Mouse (Mus musculus): Measurements from ENCODE around the gene Pcp4. TPM values are rescaled to one million over a fixed set of nuclear protein-coding genes. Genes with fewer than 3 reads are reported as not detected.
"Not testable (repeated sequence)": the region's sequence is repeated elsewhere in the genome, so short reads cannot be mapped to it uniquely, and the experiment has no call there.

Pcp4 gene
- 100 to 1,000 TPM; 226 to 264 TPM for total RNA-seq (2021)
- long read RNA-seq, transcript Pcp4-201 (3 exons, 641 nt), result major isoform, 178 of 185 reads
- long read RNA-seq, partial matches to known transcripts, result 4 of 185 reads
- long read RNA-seq, other reads (novel, unspliced or antisense), result 3 of 185 reads

DNA sequence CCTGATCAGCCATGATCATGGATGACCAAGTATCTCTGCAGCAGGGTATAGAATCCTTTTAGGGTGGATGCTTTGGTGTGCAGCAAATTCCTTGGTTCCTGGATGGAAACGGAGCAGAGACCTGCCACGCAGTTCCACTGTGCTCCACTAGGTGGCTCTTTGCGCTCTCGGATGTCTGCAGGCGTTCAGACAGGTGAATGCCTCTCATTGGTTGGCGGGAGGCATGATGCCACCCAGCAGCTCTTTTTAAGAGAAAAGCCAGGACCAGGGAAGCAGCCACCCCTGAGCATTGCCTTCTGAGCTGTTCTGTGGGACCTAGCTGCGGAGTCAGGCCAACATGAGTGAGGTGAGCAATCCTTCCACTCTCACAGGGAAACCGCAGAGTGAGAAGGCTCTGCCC is at the start of gene Pcp4:
Gene Pcp4 (plus strand): TSS at position 162 of the 400 bp plus-strand sequence.
- peak; percentile 87 to 96 for DNase-seq (ENCODE audit: low spot score in 2 of 2)

GRCm38 (mm10) chr16:96425044-96425443 is 42.4 kb upstream of the Pcp4 start:
- DNase-seq (ENCODE audit: low spot score in 2 of 2), result no peak

- DNase-seq (ENCODE audit: low spot score in 2 of 2), result no peak
Observed at GRCm38 (mm10) chr16:96426671-96427070, 40.7 kb upstream of the Pcp4 start.

DNA sequence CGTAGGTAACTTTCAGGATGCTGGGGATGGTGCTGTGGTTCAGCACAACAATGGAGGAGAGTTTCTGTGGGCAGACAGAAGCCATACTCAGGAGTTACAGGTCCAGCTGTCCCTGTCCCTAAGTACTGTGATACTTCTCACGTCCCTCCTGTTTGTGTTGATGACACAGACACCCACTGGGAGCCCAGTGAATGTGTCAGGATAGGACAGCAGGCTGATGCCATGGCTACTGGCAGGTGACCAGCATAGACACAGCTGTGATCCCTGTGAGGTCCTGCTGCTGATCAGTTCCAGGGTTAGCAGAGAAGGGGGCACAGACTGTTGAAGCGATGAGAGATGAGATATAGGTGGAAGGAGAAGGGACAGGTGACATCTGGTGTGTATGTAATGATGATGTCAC is 38.4 kb upstream of the Pcp4 start:
- DNase-seq (ENCODE audit: low spot score in 2 of 2), result no peak

- DNase-seq (ENCODE audit: low spot score in 2 of 2), result no peak
Observed at GRCm38 (mm10) chr16:96433266-96433665, 34.1 kb upstream of the Pcp4 start.

DNA sequence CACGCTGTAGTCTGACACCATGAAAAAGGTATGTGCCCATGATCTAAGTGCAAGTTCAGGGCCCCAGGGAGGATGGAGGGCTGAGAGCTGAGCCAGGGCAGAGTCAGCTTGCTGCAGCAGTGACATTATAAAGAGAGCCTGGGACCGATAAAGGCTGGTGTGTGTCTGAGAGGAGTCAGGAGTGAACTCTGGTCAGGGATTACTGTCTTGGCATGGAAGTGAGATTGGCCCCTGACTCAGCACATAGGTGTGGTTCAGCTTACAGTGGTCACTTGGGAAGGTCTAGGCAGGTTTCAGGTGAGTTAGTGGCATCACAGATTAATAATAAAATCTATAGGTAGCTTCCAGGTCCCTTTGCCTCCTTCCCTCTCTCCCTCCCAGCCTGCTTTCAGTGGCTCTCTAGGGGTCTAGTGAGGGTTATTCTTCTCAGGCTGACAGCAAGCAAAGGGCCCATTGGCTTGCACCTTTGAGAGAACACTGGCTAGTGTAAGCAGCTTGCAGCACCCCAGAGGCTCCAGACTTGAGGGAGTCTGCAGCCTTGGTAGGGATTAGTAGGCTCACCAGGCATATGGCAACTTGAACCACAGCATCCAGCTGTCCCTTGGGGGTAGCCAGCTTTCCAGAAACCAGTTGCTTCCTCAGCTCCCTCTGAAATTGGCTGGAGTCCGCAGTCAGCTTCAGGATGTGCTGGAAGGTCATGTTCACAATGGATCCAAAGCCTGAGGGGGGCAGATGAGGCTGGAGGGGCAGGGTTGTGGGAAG is 33.2 kb upstream of the Pcp4 start:
- DNase-seq (ENCODE audit: low spot score in 2 of 2), result no peak

DNA sequence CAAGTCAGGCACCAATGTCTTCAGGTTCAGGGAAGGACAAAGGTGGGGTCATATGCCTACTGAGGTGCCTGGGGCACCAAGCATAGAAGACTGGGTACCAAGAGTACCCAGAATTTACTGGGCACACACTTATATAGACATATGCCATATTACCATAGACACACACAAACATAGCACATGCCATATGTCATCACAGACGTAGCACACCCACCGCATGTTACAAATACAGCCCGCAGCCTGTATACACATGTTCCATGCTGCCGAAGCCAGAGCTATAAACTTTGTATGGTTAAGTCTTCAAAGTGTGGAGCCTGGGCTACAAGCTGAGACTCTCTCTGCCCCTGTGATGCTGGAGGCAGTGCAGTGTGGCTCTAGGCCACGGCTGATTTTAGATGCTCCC is 28.5 kb upstream of the Pcp4 start:
- peak; percentile 6 to 55 for DNase-seq (ENCODE audit: low spot score in 2 of 2)

GRCm38 (mm10) chr16:96439682-96440081 is 27.7 kb upstream of the Pcp4 start:
- no peak for DNase-seq (ENCODE audit: low spot score in 2 of 2)

GRCm38 (mm10) chr16:96440871-96441270 is 26.5 kb upstream of the Pcp4 start:
- DNase-seq (ENCODE audit: low spot score in 2 of 2), result no peak

- no peak for DNase-seq (ENCODE audit: low spot score in 2 of 2)
Observed at GRCm38 (mm10) chr16:96441826-96442225, 25.6 kb upstream of the Pcp4 start.

- DNase-seq (ENCODE audit: low spot score in 2 of 2), result no peak
Observed at GRCm38 (mm10) chr16:96443468-96443867, 23.9 kb upstream of the Pcp4 start, which contains the start of gene Itgb2l. TSS of gene Itgb2l (minus strand) at chr16:96443619.

- DNase-seq (ENCODE audit: low spot score in 2 of 2), result not testable (repeated sequence)
Observed at GRCm38 (mm10) chr16:96450871-96451270, 16.5 kb upstream of the Pcp4 start.

DNA sequence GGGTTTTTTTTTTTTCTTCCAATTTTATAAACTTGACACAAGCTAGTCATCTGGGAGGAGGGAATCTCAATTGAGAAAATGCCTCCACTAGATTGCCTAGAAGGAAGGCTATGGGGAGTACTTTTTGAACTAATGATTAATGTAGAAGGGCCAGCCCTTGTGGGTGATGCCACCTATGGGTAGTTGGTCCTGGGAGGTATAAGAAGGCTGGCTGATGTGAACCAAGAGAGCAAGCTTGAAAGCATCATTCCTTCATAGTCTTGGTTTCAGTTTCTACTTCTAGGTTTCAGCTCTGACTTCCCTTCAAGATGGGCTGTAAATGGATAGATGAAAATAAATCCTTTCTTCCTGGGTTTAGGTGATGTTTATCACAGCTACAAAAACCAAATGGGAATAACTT is 13.3 kb upstream of the Pcp4 start:
- DNase-seq (ENCODE audit: low spot score in 2 of 2), result no peak

- no peak for DNase-seq (ENCODE audit: low spot score in 2 of 2)
Observed at GRCm38 (mm10) chr16:96457612-96458011, 9.8 kb upstream of the Pcp4 start.

DNA sequence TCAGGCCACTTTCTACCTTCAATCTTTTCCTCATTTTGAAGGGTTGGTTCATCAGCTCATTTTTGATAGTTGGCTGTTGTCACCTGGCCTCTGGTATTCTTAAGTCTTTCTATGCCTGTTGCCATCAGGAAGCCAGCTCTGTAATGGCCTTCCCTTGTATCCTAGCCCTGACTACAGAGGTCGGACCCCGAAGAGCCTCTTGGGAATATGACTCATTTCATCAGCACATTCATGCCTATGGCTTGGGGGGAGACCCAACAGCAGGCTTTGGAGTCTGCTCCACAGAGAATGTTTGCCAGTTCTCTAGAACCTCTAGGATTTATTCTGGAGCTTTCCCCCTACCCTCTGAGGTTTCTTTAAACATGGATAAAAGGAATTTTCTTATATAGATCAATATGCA is 8.1 kb upstream of the Pcp4 start:
- no peak for DNase-seq (ENCODE audit: low spot score in 2 of 2)

DNA sequence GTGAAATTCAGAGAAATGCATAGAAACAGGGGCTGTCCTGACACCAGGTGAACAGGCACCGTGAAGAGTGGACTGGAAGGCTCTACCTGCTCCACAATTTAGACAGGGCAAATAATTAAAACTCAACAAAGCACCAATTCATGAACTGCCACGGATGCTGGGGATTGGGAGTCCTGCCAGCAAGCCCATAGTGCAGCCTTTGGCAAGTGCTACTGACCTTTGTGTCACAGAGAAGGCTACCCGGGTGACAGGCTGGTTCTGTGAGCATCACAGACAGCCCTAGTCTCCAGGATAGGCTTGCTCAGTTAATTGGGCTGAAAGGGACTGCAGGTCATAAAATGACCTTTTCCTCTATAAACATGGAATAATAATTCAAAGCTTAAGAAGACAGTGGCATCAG is 6.6 kb upstream of the Pcp4 start:
- no peak for DNase-seq (ENCODE audit: low spot score in 2 of 2)

DNA sequence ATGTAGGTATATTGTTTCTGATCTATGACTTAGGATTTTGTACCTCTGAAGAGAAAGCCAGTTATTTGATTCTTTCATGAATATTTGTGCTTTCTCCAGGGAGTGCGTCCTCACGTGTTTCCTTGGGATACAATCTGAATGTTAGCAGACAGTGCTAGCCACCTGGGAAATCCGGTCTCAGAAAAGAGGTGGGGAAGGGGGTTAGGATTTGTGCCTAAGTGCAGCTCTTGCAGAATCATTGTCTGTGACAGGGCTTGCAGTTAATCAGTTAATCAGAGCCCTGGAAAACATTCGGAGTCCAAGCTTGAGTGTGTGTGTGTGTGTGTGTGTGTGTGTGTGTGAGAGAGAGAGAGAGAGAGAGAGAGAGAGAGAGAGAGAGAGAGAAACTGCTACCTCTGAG is 605 bp downstream of the Pcp4 start:
- DNase-seq (ENCODE audit: low spot score in 2 of 2), result no peak

GRCm38 (mm10) chr16:96468698-96469097 is 1.3 kb downstream of the Pcp4 start:
- DNase-seq (ENCODE audit: low spot score in 2 of 2), result peak; percentile 79 to 89

GRCm38 (mm10) chr16:96469640-96470039 is 2.2 kb downstream of the Pcp4 start:
- no peak for DNase-seq (ENCODE audit: low spot score in 2 of 2)

- no peak for DNase-seq (ENCODE audit: low spot score in 2 of 2)
Observed at GRCm38 (mm10) chr16:96472361-96472760, 5.0 kb downstream of the Pcp4 start.

DNA sequence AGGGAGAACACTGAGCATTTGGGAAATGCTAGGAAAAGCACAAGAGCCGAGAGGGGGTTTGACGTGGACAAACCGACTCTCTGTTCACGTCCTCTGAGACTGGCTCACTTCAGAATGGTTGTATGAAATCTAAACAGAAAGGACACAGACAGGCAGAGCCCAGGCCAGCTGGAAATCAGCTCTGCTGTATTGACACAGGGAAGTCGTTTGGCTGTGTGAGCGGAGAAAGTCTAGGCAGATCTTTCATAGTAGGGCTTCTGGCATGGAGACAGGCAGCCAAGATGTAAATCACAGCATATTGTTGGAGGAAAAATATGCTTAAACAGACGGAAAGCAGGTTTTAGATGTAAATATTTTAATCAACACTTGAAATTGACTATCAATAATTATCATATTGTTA is 5.4 kb downstream of the Pcp4 start:
- DNase-seq (ENCODE audit: low spot score in 2 of 2), result no peak

- DNase-seq (ENCODE audit: low spot score in 2 of 2), result no peak
Observed at GRCm38 (mm10) chr16:96474185-96474584, 6.8 kb downstream of the Pcp4 start.

DNA sequence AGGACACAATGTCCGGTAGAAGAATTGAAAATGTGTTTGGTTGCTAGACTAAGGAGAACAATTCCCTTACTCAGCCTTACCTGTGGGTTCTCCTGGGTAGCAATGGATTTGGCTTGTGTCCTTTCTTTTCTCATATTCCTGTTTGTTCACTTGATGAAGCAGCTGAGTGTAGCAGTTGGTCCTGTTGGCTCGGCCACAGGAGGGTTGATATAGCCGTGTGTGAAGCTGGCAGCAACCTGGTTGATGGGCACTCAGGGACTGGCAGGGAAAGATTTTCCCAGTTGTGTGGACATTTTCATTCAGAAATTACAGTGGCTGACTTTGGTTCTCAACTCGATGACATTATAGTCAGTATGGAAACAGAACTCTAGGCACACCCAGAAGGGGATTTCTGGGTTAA is 14.4 kb downstream of the Pcp4 start:
- no peak for DNase-seq (ENCODE audit: low spot score in 2 of 2)

Measured in layer of hippocampus, adult 18-20 months (tissue).